Mouse (Mus musculus) stomach, embryonic 15.5 days (tissue): ENCODE data around the gene Gm49387. TPM values are rescaled to one million over a fixed set of nuclear protein-coding genes. Genes with fewer than 3 reads are reported as not detected.
A peak's percentile ranks its signal among the peaks of the same experiment; 100 is the strongest.

Source experiments
- ATAC-seq: fragments of 200-750 bp; cut with Nextera tagmentation; 2 replicates; pipeline ENCODE4 v1.8.0; 2017; ENCODE audit warnings: low read depth, moderate number of reproducible peaks, moderate TSS enrichment; ENCODE audit not compliant: insufficient read depth, low FRiP score
- H3K27ac ChIP-seq: fragments of 300-500 bp; sonication (generic); 2 replicates; pipeline ENCODE4 v1.5.1; 2015; ENCODE audit warnings: mild to moderate bottlenecking, inconsistent platforms
- H3K27me3 ChIP-seq: fragments of 300-500 bp; sonication (generic); replicated peaks from 2 replicates; pipeline ENCODE4 v1.6.1; 2015; ENCODE audit warnings: inconsistent platforms
- H3K36me3 ChIP-seq: fragments of 300-500 bp; sonication (generic); 2 replicates; pipeline ENCODE4 v1.6.1; 2015; ENCODE audit warnings: inconsistent platforms
- H3K4me1 ChIP-seq: fragments of 300-500 bp; sonication (generic); 2 replicates; pipeline ENCODE4 v1.6.1; 2015; ENCODE audit warnings: inconsistent platforms
- H3K4me2 ChIP-seq: fragments of 300-500 bp; sonication (generic); 2 replicates; pipeline ENCODE4 v1.6.1; 2015; ENCODE audit warnings: mild to moderate bottlenecking, inconsistent platforms
- H3K4me3 ChIP-seq: fragments of 300-500 bp; sonication (generic); replicated peaks from 2 replicates; pipeline ENCODE4 v1.5.1; 2015; ENCODE audit warnings: inconsistent platforms
- H3K9ac ChIP-seq: fragments of 300-500 bp; sonication (generic); 2 replicates; pipeline ENCODE4 v1.6.1; 2015; ENCODE audit warnings: inconsistent platforms
- H3K9me3 ChIP-seq: fragments of 300-500 bp; sonication (generic); 2 replicates; pipeline ENCODE4 v1.6.1; 2016; ENCODE audit warnings: inconsistent platforms
- WGBS: fragments of 180-500 bp; shearing (Covaris S2); methylation state at CpG from one replicate; pipeline ENCODE4 v1.1.7; 2015; 5-methylcytosine and 5-hydroxymethylcytosine counted together
- polyA plus RNA-seq: library from polyadenylated mRNA; unstranded; fragments of >200 nt; fragmentation: Nextera tagmentation; extraction: Ambion mirVana; gene quantifications from 2 replicates; pipeline ENCODE4 v1.2.1, GENCODE M21; 2015

Gene Gm49387
- polyA plus RNA-seq, 1 experiment from 2014 or later = not detected

GRCm38 (mm10) chr14:31668326-31668725 is 27.6 kb upstream of the Gm49387 start:
- Histone ChIP-seq H3K9ac (no peak overlapping the region), H3K4me1 (peaks cover 16% of the 10 kb centered on the region), H3K4me2 (no peak overlapping the region), H3K4me3 (no peak overlapping the region), H3K9me3 (no peaks in the 10 kb centered on the region), H3K36me3 (peaks cover 13% of the 10 kb centered on the region), H3K27me3 (no peaks in the 10 kb centered on the region), H3K27ac (peak overlapping the region; percentile 72; the same call in 1 of the 2 replicates)
- no peak for ATAC-seq
- WGBS = 83% methylated on average over 13 of the region's 13 CpGs

DNA sequence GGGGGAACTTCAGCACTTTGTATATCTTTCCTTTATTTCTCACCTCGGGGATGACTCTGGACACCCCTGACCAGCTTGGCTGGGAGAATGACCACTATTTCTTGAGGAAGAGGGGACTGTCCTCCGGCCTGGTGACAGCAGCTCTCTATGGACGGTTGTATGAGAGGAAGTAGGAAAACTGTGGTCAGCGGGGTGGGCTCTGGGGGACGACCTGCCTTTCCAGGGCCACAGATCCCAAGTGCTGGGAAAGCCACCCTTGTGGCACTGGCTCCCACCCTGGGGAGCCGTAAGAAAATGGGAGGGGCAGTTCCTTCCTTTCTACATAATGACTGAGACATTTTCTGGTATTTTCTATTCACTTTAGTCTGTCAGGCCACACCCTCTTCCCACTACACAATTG is 27.1 kb upstream of the Gm49387 start:
- H3K4me2 ChIP-seq = no peak overlapping the region
- no peak overlapping the region for H3K4me3 ChIP-seq
- ATAC-seq = no peak
- no peaks in the 10 kb centered on the region for H3K9me3 ChIP-seq
- WGBS = 78% methylated on average over 6 of the region's 6 CpGs
- H3K4me1 ChIP-seq = peaks cover 21% of the 10 kb centered on the region
- H3K27me3 ChIP-seq = no peaks in the 10 kb centered on the region
- no peak overlapping the region for H3K27ac ChIP-seq
- no peak overlapping the region for H3K9ac ChIP-seq
- peaks cover 13% of the 10 kb centered on the region for H3K36me3 ChIP-seq

DNA sequence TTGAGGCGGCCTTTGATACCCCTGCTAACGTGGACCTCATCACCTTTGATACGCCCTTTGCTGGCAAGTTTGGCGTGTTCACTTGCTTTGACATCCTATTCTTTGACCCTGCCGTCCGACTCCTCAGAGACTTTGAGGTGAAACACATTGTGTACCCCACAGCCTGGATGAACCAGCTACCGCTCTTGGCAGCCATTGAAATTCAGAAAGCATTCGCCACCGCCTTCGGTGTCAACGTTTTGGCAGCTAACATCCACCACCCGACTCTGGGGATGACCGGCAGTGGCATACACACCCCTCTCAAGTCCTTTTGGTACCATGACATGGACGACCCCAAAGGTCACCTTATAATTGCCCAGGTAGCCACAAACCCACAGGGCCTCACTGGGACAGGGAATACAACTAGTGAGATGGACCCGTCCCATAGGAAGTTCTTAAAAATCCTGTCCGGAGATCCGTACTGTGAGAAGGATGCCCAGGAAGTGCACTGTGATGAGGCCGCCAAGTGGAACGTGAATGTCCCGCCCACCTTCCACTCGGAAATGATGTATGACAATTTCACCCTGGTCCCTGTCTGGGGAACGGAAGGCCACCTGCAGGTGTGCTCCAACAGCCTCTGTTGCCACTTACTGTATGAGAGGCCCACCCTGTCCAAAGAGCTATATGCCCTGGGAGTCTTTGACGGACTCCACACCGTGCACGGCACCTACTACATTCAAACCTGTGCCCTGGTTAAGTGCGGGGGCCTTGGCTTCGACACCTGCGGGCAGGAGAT is 26.4 kb upstream of the Gm49387 start:
- WGBS = 93% methylated on average over 28 of the region's 28 CpGs
- Histone ChIP-seq H3K4me2 (no peak overlapping the region), H3K36me3 (peaks cover 13% of the 10 kb centered on the region), H3K4me3 (no peak overlapping the region), H3K27me3 (no peaks in the 10 kb centered on the region), H3K27ac (no peak overlapping the region), H3K9me3 (no peaks in the 10 kb centered on the region), H3K9ac (no peak overlapping the region), H3K4me1 (peaks cover 26% of the 10 kb centered on the region)
- ATAC-seq = no peak

- H3K36me3 ChIP-seq = peaks cover 13% of the 10 kb centered on the region
- H3K9me3 ChIP-seq = no peaks in the 10 kb centered on the region
- H3K4me1 ChIP-seq = peaks cover 32% of the 10 kb centered on the region
- H3K4me3 ChIP-seq = no peak overlapping the region
- 59% methylated on average over 4 of the region's 4 CpGs for WGBS
- peak overlapping the region; percentile 97 for H3K27ac ChIP-seq
- H3K4me2 ChIP-seq = no peak overlapping the region
- no peak overlapping the region for H3K9ac ChIP-seq
- no peaks in the 10 kb centered on the region for H3K27me3 ChIP-seq
- no peak for ATAC-seq
These were observed 24.9 kb upstream of the Gm49387 start for GRCm38 (mm10) chr14:31665566-31665940.

GRCm38 (mm10) chr14:31664903-31665565 is 24.4 kb upstream of the Gm49387 start:
- no peak overlapping the region for H3K9ac ChIP-seq
- no peak overlapping the region for H3K4me3 ChIP-seq
- no peak for ATAC-seq
- peaks cover 13% of the 10 kb centered on the region for H3K36me3 ChIP-seq
- peaks cover 33% of the 10 kb centered on the region for H3K4me1 ChIP-seq
- 30% methylated on average over 12 of the region's 12 CpGs for WGBS
- H3K27me3 ChIP-seq = no peaks in the 10 kb centered on the region
- H3K27ac ChIP-seq = peak overlapping the region; percentile 97
- H3K4me2 ChIP-seq = no peak overlapping the region
- no peaks in the 10 kb centered on the region for H3K9me3 ChIP-seq

- H3K4me2 ChIP-seq = no peak overlapping the region
- H3K27ac ChIP-seq = peak overlapping the region; percentile 97
- H3K36me3 ChIP-seq = peaks cover 13% of the 10 kb centered on the region
- no peak for ATAC-seq
- no peak overlapping the region for H3K4me3 ChIP-seq
- peaks cover 32% of the 10 kb centered on the region for H3K4me1 ChIP-seq
- 44% methylated on average over 18 of the region's 18 CpGs for WGBS
- no peaks in the 10 kb centered on the region for H3K9me3 ChIP-seq
- no peak overlapping the region for H3K9ac ChIP-seq
- no peaks in the 10 kb centered on the region for H3K27me3 ChIP-seq
These were observed 23.6 kb upstream of the Gm49387 start for GRCm38 (mm10) chr14:31664100-31664902.

GRCm38 (mm10) chr14:31663376-31664099 is 22.9 kb upstream of the Gm49387 start:
- no peak for ATAC-seq
- Histone ChIP-seq H3K9ac (no peak overlapping the region), H3K4me1 (peaks cover 37% of the 10 kb centered on the region), H3K4me3 (no peak overlapping the region), H3K27ac (peak overlapping the region; percentile 97), H3K9me3 (no peaks in the 10 kb centered on the region), H3K4me2 (no peak overlapping the region), H3K27me3 (no peaks in the 10 kb centered on the region), H3K36me3 (peaks cover 13% of the 10 kb centered on the region)
- WGBS = 77% methylated on average over 13 of the region's 13 CpGs

- ATAC-seq = 0 out of 2 replicates have a peak, but pooled peaks have one; percentile 1
- H3K27ac ChIP-seq = peak overlapping the region; percentile 97
- peaks cover 37% of the 10 kb centered on the region for H3K4me1 ChIP-seq
- H3K36me3 ChIP-seq = peaks cover 11% of the 10 kb centered on the region
- WGBS = 24% methylated on average over 9 of the region's 9 CpGs
- no peak overlapping the region for H3K4me3 ChIP-seq
- H3K9me3 ChIP-seq = no peaks in the 10 kb centered on the region
- H3K9ac ChIP-seq = peak overlapping the region; percentile 24; the same call in 1 of the 2 replicates
- peak overlapping the region; percentile 54 for H3K4me2 ChIP-seq
- no peaks in the 10 kb centered on the region for H3K27me3 ChIP-seq
These were observed 22.0 kb upstream of the Gm49387 start for GRCm38 (mm10) chr14:31662555-31663211.

- peak; percentile 89 for ATAC-seq
- peak overlapping the region; percentile 33 for H3K4me3 ChIP-seq
- H3K9me3 ChIP-seq = no peaks in the 10 kb centered on the region
- H3K27ac ChIP-seq = peak overlapping the region; percentile 97
- H3K36me3 ChIP-seq = peaks cover 3% of the 10 kb centered on the region; the same call in 1 of the 2 replicates
- peaks cover 41% of the 10 kb centered on the region for H3K4me1 ChIP-seq
- no peaks in the 10 kb centered on the region for H3K27me3 ChIP-seq
- peak overlapping the region; percentile 54 for H3K4me2 ChIP-seq
- H3K9ac ChIP-seq = peak overlapping the region; percentile 24; the same call in 1 of the 2 replicates
- WGBS = 3% methylated on average over 44 of the region's 44 CpGs
These were observed 21.2 kb upstream of the Gm49387 start for GRCm38 (mm10) chr14:31661671-31662554.

- no peaks in the 10 kb centered on the region for H3K9me3 ChIP-seq
- H3K4me2 ChIP-seq = no peak overlapping the region
- H3K27me3 ChIP-seq = no peaks in the 10 kb centered on the region
- peaks cover 37% of the 10 kb centered on the region for H3K4me1 ChIP-seq
- ATAC-seq = no peak
- WGBS = 67% methylated on average over 7 of the region's 7 CpGs
- no peaks in the 10 kb centered on the region for H3K36me3 ChIP-seq
- no peak overlapping the region for H3K9ac ChIP-seq
- H3K27ac ChIP-seq = peak overlapping the region; percentile 97
- H3K4me3 ChIP-seq = no peak overlapping the region
These were observed 19.8 kb upstream of the Gm49387 start for GRCm38 (mm10) chr14:31660312-31661093.
